Mouse (Mus musculus): ENCODE data around the gene Krtap28-13. TPM values are rescaled to one million over a fixed set of nuclear protein-coding genes. Genes with fewer than 3 reads are reported as not detected.

Krtap28-13 gene
- polyA plus RNA-seq, 1 experiment = not detected

GRCm38 (mm10) chr1:83091268-83091667 lies 30.5 kb downstream of the Krtap28-13 start:
- no peak for DNase-seq (ENCODE audit: low spot score)

GRCm38 (mm10) chr1:83096935-83097334 lies 36.2 kb downstream of the Krtap28-13 start:
- no peak for DNase-seq (ENCODE audit: low spot score)

- DNase-seq (ENCODE audit: low spot score) = no peak
Measured at GRCm38 (mm10) chr1:83099160-83099559, 38.4 kb downstream of the Krtap28-13 start.

- no peak for DNase-seq (ENCODE audit: low spot score)
Measured at GRCm38 (mm10) chr1:83099580-83100137, 38.9 kb downstream of the Krtap28-13 start.

GRCm38 (mm10) chr1:83101891-83102290 lies 41.2 kb downstream of the Krtap28-13 start:
- no peak for DNase-seq (ENCODE audit: low spot score)

GRCm38 (mm10) chr1:83105464-83105863 lies 44.7 kb downstream of the Krtap28-13 start:
- no peak for DNase-seq (ENCODE audit: low spot score)

- DNase-seq (ENCODE audit: low spot score) = no peak
Measured at GRCm38 (mm10) chr1:83107410-83107978, 46.8 kb downstream of the Krtap28-13 start.

GRCm38 (mm10) chr1:83110992-83111391 lies 50.3 kb downstream of the Krtap28-13 start:
- DNase-seq (ENCODE audit: low spot score) = no peak

Other genes starting within 250 kb of the Krtap28-13 start
- gene Agfg1, start 221.4 kb upstream of the Krtap28-13 start, polyA plus RNA-seq (2012; rRNA removed) = 30.5 TPM in 2 replicates
- gene A030005L19Rik, start 147.6 kb upstream of the Krtap28-13 start, polyA plus RNA-seq (2012; rRNA removed) = 1.1 and 1.7 TPM in 2 replicates
- not detected in 2 replicates for gene A030014E15Rik, start 136.0 kb upstream of the Krtap28-13 start, polyA plus RNA-seq (2012; rRNA removed)
- gene Gm6217, start 129.5 kb upstream of the Krtap28-13 start, polyA plus RNA-seq (2012; rRNA removed) = not detected in 2 replicates
- gene A030003K21Rik, start 117.5 kb upstream of the Krtap28-13 start, polyA plus RNA-seq (2012; rRNA removed) = not detected in 2 replicates
- gene Gm7544, start 104.9 kb upstream of the Krtap28-13 start, polyA plus RNA-seq (2012; rRNA removed) = not detected in 2 replicates
- not detected in 2 replicates for gene Gm47955, start 100.6 kb upstream of the Krtap28-13 start, polyA plus RNA-seq (2012; rRNA removed)
- gene Gm47959, start 60.4 kb upstream of the Krtap28-13 start, polyA plus RNA-seq (2012; rRNA removed) = not detected in 2 replicates
- gene Slc19a3, start 22.5 kb upstream of the Krtap28-13 start, polyA plus RNA-seq (2012; rRNA removed) = 2.3 and 3.2 TPM in 2 replicates
- gene Krtap28-10, start 18.4 kb upstream of the Krtap28-13 start, polyA plus RNA-seq (2012; rRNA removed) = not detected in 2 replicates
- gene Gm47969, start 16.0 kb upstream of the Krtap28-13 start, polyA plus RNA-seq (2012; rRNA removed) = not detected in 2 replicates
- gene A030005K14Rik, start 1.6 kb upstream of the Krtap28-13 start, polyA plus RNA-seq (2012; rRNA removed) = not detected in 2 replicates
- not detected in 2 replicates for gene Ccl20, start 55.8 kb downstream of the Krtap28-13 start, polyA plus RNA-seq (2012; rRNA removed)
- gene Daw1, start 98.8 kb downstream of the Krtap28-13 start, polyA plus RNA-seq (2012; rRNA removed) = 2.5 and 4.4 TPM in 2 replicates